Mouse (Mus musculus): ENCODE measurements around the gene Samd4. TPM values are rescaled to one million over a fixed set of nuclear protein-coding genes. Genes with fewer than 3 reads are reported as not detected.

Samd4 gene
- polyA plus RNA-seq, 1 experiment from 2014 or later: 0.34 TPM

- H3K4me2 ChIP-seq (ENCODE audit: low read depth, low read length): no peak overlapping the region
- H3K9ac ChIP-seq (replicated peaks): no peak overlapping the region
- TF ChIP-seq EP300 (IDR thresholded peaks at IDR 0.05; ENCODE audit: low read depth): no peak
- TF ChIP-seq CTCF (IDR thresholded peaks at IDR 0.05; ENCODE audit: low read depth): no peak
- 79% methylated on average over 5 of the region's 5 CpGs for WGBS (ENCODE audit: insufficient replicate concordance)
- no peaks in the 10 kb centered on the region for H3K36me3 ChIP-seq (replicated peaks; ENCODE audit: insufficient read depth, low read length)
- DNase-seq: no peak
- H3K9me3 ChIP-seq (ENCODE audit: low read length): no peaks in the 10 kb centered on the region
- 0 out of 2 replicates have a peak, but pooled peaks cover 2% of the 10 kb centered on the region for H3K27me3 ChIP-seq (ENCODE audit: insufficient read depth, low read length)
- no peak for ATAC-seq
- no peaks in the 10 kb centered on the region for H3K4me1 ChIP-seq (ENCODE audit: insufficient read depth)
- no peak overlapping the region for H3K27ac ChIP-seq (ENCODE audit: low read depth)
- H3K4me3 ChIP-seq (ENCODE audit: low read depth, low read length): no peak overlapping the region
Measured at GRCm38 (mm10) chr14:46897953-46898352, 15.3 kb downstream of the Samd4 start.

GRCm38 (mm10) chr14:46898626-46899025 is 16.0 kb downstream of the Samd4 start:
- no peak overlapping the region for H3K4me3 ChIP-seq (ENCODE audit: low read depth, low read length)
- WGBS (ENCODE audit: insufficient replicate concordance): 66% methylated on average over 3 of the region's 3 CpGs
- no peaks in the 10 kb centered on the region for H3K9me3 ChIP-seq (ENCODE audit: low read length)
- no peaks in the 10 kb centered on the region for H3K4me1 ChIP-seq (ENCODE audit: insufficient read depth)
- no peak overlapping the region for H3K9ac ChIP-seq (replicated peaks)
- DNase-seq: no peak
- TF ChIP-seq EP300 (IDR thresholded peaks at IDR 0.05; ENCODE audit: low read depth): no peak
- no peak for TF ChIP-seq CTCF (IDR thresholded peaks at IDR 0.05; ENCODE audit: low read depth)
- H3K27ac ChIP-seq (ENCODE audit: low read depth): no peak overlapping the region
- H3K27me3 ChIP-seq (ENCODE audit: insufficient read depth, low read length): 0 out of 2 replicates have a peak, but pooled peaks cover 2% of the 10 kb centered on the region
- no peak overlapping the region for H3K4me2 ChIP-seq (ENCODE audit: low read depth, low read length)
- ATAC-seq: no peak
- H3K36me3 ChIP-seq (replicated peaks; ENCODE audit: insufficient read depth, low read length): no peaks in the 10 kb centered on the region

GRCm38 (mm10) chr14:46902498-46903087 is 19.9 kb downstream of the Samd4 start:
- no peak overlapping the region for H3K27ac ChIP-seq (ENCODE audit: low read depth)
- no peaks in the 10 kb centered on the region for H3K4me1 ChIP-seq (ENCODE audit: insufficient read depth)
- 74% methylated on average over 9 of the region's 9 CpGs for WGBS (ENCODE audit: insufficient replicate concordance)
- no peaks in the 10 kb centered on the region for H3K27me3 ChIP-seq (ENCODE audit: insufficient read depth, low read length)
- no peak for TF ChIP-seq EP300 (IDR thresholded peaks at IDR 0.05; ENCODE audit: low read depth)
- TF ChIP-seq CTCF (IDR thresholded peaks at IDR 0.05; ENCODE audit: low read depth): no peak
- H3K9ac ChIP-seq (replicated peaks): no peak overlapping the region
- H3K4me2 ChIP-seq (ENCODE audit: low read depth, low read length): no peak overlapping the region
- no peak overlapping the region for H3K4me3 ChIP-seq (ENCODE audit: low read depth, low read length)
- ATAC-seq: no peak
- no peaks in the 10 kb centered on the region for H3K9me3 ChIP-seq (ENCODE audit: low read length)
- DNase-seq: no peak
- H3K36me3 ChIP-seq (replicated peaks; ENCODE audit: insufficient read depth, low read length): no peaks in the 10 kb centered on the region

GRCm38 (mm10) chr14:46904276-46904675 is 21.6 kb downstream of the Samd4 start:
- no peak for ATAC-seq
- H3K4me1 ChIP-seq (ENCODE audit: insufficient read depth): no peaks in the 10 kb centered on the region
- H3K9me3 ChIP-seq (ENCODE audit: low read length): no peaks in the 10 kb centered on the region
- no peaks in the 10 kb centered on the region for H3K36me3 ChIP-seq (replicated peaks; ENCODE audit: insufficient read depth, low read length)
- no peak overlapping the region for H3K9ac ChIP-seq (replicated peaks)
- H3K4me2 ChIP-seq (ENCODE audit: low read depth, low read length): no peak overlapping the region
- no peak overlapping the region for H3K4me3 ChIP-seq (ENCODE audit: low read depth, low read length)
- 85% methylated on average over 4 of the region's 4 CpGs for WGBS (ENCODE audit: insufficient replicate concordance)
- H3K27me3 ChIP-seq (ENCODE audit: insufficient read depth, low read length): no peaks in the 10 kb centered on the region
- DNase-seq: no peak
- H3K27ac ChIP-seq (ENCODE audit: low read depth): no peak overlapping the region
- TF ChIP-seq EP300 (IDR thresholded peaks at IDR 0.05; ENCODE audit: low read depth) (no peak), CTCF (IDR thresholded peaks at IDR 0.05; ENCODE audit: low read depth) (no peak)

GRCm38 (mm10) chr14:46908858-46909257 is 26.2 kb downstream of the Samd4 start:
- Histone ChIP-seq H3K9ac (replicated peaks) (no peak overlapping the region), H3K36me3 (replicated peaks; ENCODE audit: insufficient read depth, low read length) (no peaks in the 10 kb centered on the region), H3K27ac (ENCODE audit: low read depth) (no peak overlapping the region), H3K4me1 (ENCODE audit: insufficient read depth) (no peaks in the 10 kb centered on the region), H3K4me3 (ENCODE audit: low read depth, low read length) (no peak overlapping the region), H3K4me2 (ENCODE audit: low read depth, low read length) (no peak overlapping the region), H3K9me3 (ENCODE audit: low read length) (no peaks in the 10 kb centered on the region), H3K27me3 (ENCODE audit: insufficient read depth, low read length) (no peaks in the 10 kb centered on the region)
- ATAC-seq (no peak), DNase-seq (no peak)
- WGBS (ENCODE audit: insufficient replicate concordance): 78% methylated on average over 8 of the region's 8 CpGs
- TF ChIP-seq EP300 (IDR thresholded peaks at IDR 0.05; ENCODE audit: low read depth) (no peak), CTCF (IDR thresholded peaks at IDR 0.05; ENCODE audit: low read depth) (no peak)

GRCm38 (mm10) chr14:46912496-46912895 is 29.8 kb downstream of the Samd4 start:
- TF ChIP-seq CTCF (IDR thresholded peaks at IDR 0.05; ENCODE audit: low read depth): no peak
- no peak for TF ChIP-seq EP300 (IDR thresholded peaks at IDR 0.05; ENCODE audit: low read depth)
- WGBS (ENCODE audit: insufficient replicate concordance): 49% methylated on average over 7 of the region's 7 CpGs
- ATAC-seq: no peak

More at GRCm38 (mm10) chr14:46912496-46912895, 29.8 kb downstream of the Samd4 start:
- no peak overlapping the region for H3K4me2 ChIP-seq (ENCODE audit: low read depth, low read length)
- H3K27ac ChIP-seq (ENCODE audit: low read depth): no peak overlapping the region
- no peak for DNase-seq
- H3K9ac ChIP-seq (replicated peaks): no peak overlapping the region
- no peak overlapping the region for H3K4me3 ChIP-seq (ENCODE audit: low read depth, low read length)
- no peaks in the 10 kb centered on the region for H3K27me3 ChIP-seq (ENCODE audit: insufficient read depth, low read length)
- H3K36me3 ChIP-seq (replicated peaks; ENCODE audit: insufficient read depth, low read length): no peaks in the 10 kb centered on the region
- no peaks in the 10 kb centered on the region for H3K9me3 ChIP-seq (ENCODE audit: low read length)
- H3K4me1 ChIP-seq (ENCODE audit: insufficient read depth): no peaks in the 10 kb centered on the region
